Mouse (Mus musculus) Patski (cell line): ENCODE results near the gene Ddn. TPM values are rescaled to one million over a fixed set of nuclear protein-coding genes. Genes with fewer than 3 reads are reported as not detected.

Experiments
- ATAC-seq: fragments of 100-300 bp; one replicate; pipeline ENCODE4 v1.8.0; 2021
- CTCF ChIA-PET: fragments of 350-600 bp; sonication (Branson Sonifier 250); formaldehyde crosslinking; loops from one replicate; lab custom pipeline; 2022; ENCODE audit warnings: inconsistent platforms; lab: Charles Lee
- POLR2A ChIA-PET: fragments of 350-600 bp; sonication (Branson Sonifier 250); formaldehyde crosslinking; loops from one replicate; lab custom pipeline; 2022; ENCODE audit warnings: antibody characterized with exemption, inconsistent platforms; lab: Charles Lee
- DNase-seq: peaks from one replicate; pipeline ENCODE4 v3.0.0-alpha.2; 2011; ENCODE audit warnings: low read depth, low spot score
- H3K27me3 ChIP-seq: fragments of 371-371 bp; one replicate; pipeline ENCODE4 v1.5.1; 2021
- CTCF ChIP-seq: fragments of 100-300 bp; IDR thresholded peaks from one replicate; pipeline ENCODE4 v1.5.1; 2021
- in situ Hi-C: fragments of 300-500 bp; cut with MboI; formaldehyde crosslinking; loops from 3 replicates; pipeline ENCODE4 v1.11.1; 2018; ENCODE audit warnings: low pct_unique_long_range_greater_than_20kb, mixed read lengths
- polyA plus RNA-seq: library from polyadenylated mRNA; unstranded; gene quantifications from one replicate; pipeline ENCODE4 v1.2.3, GENCODE M21; 2021

Ddn gene
- polyA plus RNA-seq, 1 experiment from 2014 or later: not detected

DNA sequence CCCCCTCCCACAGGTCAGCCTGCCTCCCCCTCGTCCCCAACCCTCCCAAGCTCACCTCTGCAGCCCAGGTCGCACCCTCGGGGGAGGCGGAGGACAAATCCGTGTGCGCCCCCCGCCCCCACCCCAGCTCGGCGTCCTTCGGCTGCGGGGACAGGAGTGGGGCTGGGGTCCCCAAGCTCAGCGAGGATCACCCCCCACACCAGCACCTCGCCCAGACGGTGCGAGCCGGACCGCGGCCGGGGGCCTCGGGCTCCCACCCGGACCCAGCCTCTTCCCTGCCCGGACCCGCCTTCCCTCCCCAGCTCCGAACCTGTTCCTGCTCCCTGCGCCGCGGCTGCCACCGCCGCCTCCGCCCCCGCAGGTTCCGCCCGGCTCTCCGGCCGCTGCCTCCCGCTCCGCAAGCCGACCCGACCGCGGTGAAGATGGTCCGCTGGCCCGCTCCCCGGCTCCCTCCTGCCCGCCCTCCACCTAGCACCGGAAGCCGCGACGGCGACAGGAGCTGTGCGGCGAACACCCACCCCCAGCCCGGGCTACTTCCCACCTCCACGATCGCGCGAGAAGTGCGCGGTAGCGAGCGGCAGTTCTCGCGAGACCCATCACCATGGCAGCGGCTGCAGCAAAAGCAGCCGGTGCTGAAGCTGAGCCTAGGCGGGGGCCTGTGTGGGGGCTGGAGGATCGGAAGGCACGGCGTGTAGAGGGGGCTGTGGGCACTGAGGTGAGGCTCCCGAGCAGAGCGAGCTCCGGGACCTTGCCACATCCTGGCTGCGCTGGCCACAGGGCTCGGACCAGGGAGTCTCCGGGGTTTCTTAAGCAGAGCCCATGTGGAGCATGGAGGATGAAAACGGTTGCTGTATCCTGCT lies 46.4 kb downstream of the Ddn start, which contains the start of gene Arf3:
Arf3 (minus strand) TSS at position 545 of the 860 bp plus-strand sequence.
- DNase-seq: peak; percentile 68
- peak; percentile 69 for ATAC-seq
- CTCF ChIA-PET: interaction anchor here (0.7 to 0.9 kb wide), 2 partner anchors 11 to 18 kb away, joined by 3 read pairs; no protein-coding TSS in a partner anchor
- POLR2A ChIA-PET: interaction anchor here (0.5 to 1.3 kb wide), 11 partner anchors 8 to 384 kb away, joined by 3 to 7 read pairs (median 4); no protein-coding TSS in a partner anchor
- in situ Hi-C loops: no loop called here
- no peaks in the 10 kb centered on the region for H3K27me3 ChIP-seq
- no peak for TF ChIP-seq CTCF

GRCm38 (mm10) chr15:98762201-98762621 lies 47.1 kb downstream of the Ddn start:
- in situ Hi-C loops: no loop called here
- ATAC-seq: peak; percentile 46
- no peak for TF ChIP-seq CTCF
- POLR2A ChIA-PET: interaction anchor here (0.6 to 1.3 kb wide), 7 partner anchors 8 to 385 kb away, joined by 3 to 7 read pairs (median 4); no protein-coding TSS in a partner anchor
- peak; percentile 30 for DNase-seq
- CTCF ChIA-PET: interaction anchor here (1.8 kb wide), 1 partner anchor 15 kb away, joined by 8 read pairs; no protein-coding TSS in a partner anchor
- H3K27me3 ChIP-seq: no peaks in the 10 kb centered on the region

DNA sequence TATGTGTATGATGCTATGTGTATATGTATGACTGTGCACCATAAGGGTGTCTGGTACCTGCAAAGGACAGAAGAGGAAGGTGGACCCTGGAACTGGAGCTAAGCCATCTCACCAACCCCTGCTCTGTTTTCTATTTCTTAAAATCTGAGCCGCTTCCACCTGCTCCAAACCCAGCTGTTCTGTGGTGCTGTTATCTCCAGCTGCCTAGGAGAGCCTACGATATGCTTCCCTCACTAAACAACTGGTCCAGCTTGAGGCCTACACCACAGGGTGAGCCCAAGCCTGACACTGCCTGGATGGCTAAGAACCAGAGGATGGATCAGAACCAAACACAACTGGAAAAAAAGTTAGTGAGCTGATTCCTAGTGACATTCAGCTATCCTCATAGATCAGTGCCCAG lies 55.2 kb downstream of the Ddn start:
- H3K27me3 ChIP-seq: no peaks in the 10 kb centered on the region
- ChIA-PET POLR2A (interaction anchor here (1.1 to 1.6 kb wide), 2 partner anchors 8 to 11 kb away, joined by 3 to 4 read pairs; no protein-coding TSS in a partner anchor), CTCF (interaction anchor here (0.9 to 1.4 kb wide), 4 partner anchors 10 to 19 kb away, joined by 3 read pairs; no protein-coding TSS in a partner anchor)
- DNase-seq (no peak), ATAC-seq (no peak)
- in situ Hi-C loops: no loop called here
- TF ChIP-seq CTCF: no peak

Other genes starting within 250 kb of the Ddn start
- 30.2 TPM for gene Ccnt1, start 238.6 kb downstream of the Ddn start, polyA plus RNA-seq
- gene 4930415O20Rik, start 238.5 kb downstream of the Ddn start, polyA plus RNA-seq: 0.26 TPM
- 114 TPM for gene Adcy6, start 199.4 kb downstream of the Ddn start, polyA plus RNA-seq
- 69.7 TPM for gene Cacnb3, start 178.7 kb downstream of the Ddn start, polyA plus RNA-seq
- gene Ddx23, start 146.6 kb downstream of the Ddn start, polyA plus RNA-seq: 109 TPM
- 14.8 TPM for gene Rnd1, start 132.0 kb downstream of the Ddn start, polyA plus RNA-seq
- 7.6 TPM for gene Ccdc65, start 101.3 kb downstream of the Ddn start, polyA plus RNA-seq
- 0.41 TPM for gene Fkbp11, start 81.3 kb downstream of the Ddn start, polyA plus RNA-seq
- gene Arf3, start 46.3 kb downstream of the Ddn start, polyA plus RNA-seq: 136 TPM
- not detected for gene Wnt10b, start 31.3 kb downstream of the Ddn start, polyA plus RNA-seq
- not detected for gene Wnt1, start 19.6 kb downstream of the Ddn start, polyA plus RNA-seq
- 89.5 TPM for gene Prkag1, start 22.0 kb upstream of the Ddn start, polyA plus RNA-seq
- 29.6 TPM for gene Kmt2d, start 61.7 kb upstream of the Ddn start, polyA plus RNA-seq
- gene Rhebl1, start 85.0 kb upstream of the Ddn start, polyA plus RNA-seq: 17.0 TPM
- gene Dhh, start 89.0 kb upstream of the Ddn start, polyA plus RNA-seq: not detected
- 26.9 TPM for gene Lmbr1l, start 108.7 kb upstream of the Ddn start, polyA plus RNA-seq
- 921 TPM for gene Tuba1b, start 125.1 kb upstream of the Ddn start, polyA plus RNA-seq
- gene Gm49450, start 144.1 kb upstream of the Ddn start, polyA plus RNA-seq: not detected
- gene Tuba1a, start 144.2 kb upstream of the Ddn start, polyA plus RNA-seq: 414 TPM
- gene Tuba1c, start 220.4 kb upstream of the Ddn start, polyA plus RNA-seq: 210 TPM
- 0.76 TPM for gene Prph, start 245.7 kb upstream of the Ddn start, polyA plus RNA-seq